Mouse (Mus musculus): ENCODE measurements around the gene Insl5.

Gene Insl5

DNA sequence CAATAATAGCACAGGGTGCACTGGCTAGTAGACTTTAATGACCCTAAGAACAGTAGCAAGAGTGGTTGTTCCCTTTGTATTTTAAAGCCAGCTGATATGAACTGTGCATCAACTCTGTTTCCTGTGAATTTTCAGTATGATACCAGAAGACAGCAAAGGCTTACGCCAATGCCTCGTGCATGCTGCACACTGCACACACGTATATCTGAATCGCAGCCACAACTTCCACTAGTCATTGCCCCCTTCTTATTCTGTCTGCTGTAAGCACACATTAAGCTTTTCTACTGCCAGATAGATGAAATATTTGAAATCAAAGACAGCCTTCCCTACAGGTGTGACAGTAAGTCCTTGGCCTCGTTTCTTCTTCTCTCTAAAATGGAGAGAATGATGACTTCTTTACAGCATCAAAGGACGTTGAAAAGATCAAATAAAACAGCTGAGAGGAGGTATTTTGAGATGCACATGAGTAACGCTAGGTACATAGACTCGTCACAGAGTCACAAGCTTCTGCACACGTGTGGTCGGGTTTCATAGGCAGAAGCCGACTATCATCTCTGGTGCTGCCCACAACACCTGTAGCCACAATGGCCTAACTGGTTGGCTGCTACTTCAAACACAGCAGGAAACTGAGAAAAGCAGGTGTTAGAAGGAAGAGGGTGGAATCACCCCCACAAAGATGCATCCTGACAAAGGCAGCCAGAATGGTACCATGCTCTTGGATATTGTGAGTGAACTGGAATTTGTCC lies 35.9 kb downstream of the Insl5 start:
- intact Hi-C loops (cut with DNase I), result no loop called here

DNA sequence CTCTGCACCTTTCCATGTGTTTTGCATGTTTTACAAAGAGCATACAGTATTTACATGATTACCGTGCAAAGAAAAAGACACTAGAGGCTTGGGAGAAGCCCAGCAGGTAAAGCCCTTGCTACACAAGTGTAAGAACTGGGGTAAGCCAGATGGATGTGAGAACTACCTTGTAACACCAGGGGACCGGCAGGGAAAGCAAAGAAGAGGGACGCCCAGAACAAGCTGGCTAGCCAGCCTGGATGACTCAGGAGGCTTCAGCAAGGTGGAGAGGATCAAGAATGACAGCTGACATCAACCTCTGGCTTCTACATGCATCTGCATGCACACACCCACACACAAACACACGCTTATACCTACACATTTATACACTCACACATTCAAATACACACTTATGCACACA lies 36.6 kb downstream of the Insl5 start:
- intact Hi-C loops (cut with DNase I), result no loop called here

DNA sequence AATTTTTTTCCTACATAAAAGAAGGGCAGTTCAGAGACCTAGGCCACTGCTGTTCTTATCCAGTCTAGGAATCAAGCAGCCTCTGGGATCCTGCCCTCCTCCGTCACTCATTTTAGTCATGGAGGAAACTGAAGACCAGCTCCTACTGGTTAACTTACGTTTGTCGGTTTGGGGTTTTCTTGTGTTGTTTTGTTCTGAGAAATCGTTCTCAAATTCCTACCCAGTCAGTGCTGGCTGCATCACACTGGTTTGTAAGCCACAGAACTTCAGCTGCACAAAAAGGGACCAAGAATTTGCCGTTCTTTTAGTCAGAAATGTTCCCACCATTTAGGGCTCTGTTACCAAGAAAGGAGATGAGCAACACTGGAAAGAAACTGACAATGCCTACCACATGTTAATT lies 37.3 kb downstream of the Insl5 start:
- intact Hi-C loops (cut with DNase I), result loop anchor here (5.0 kb wide), 2 partner anchors 158 to 358 kb away; no protein-coding TSS in a partner anchor

DNA sequence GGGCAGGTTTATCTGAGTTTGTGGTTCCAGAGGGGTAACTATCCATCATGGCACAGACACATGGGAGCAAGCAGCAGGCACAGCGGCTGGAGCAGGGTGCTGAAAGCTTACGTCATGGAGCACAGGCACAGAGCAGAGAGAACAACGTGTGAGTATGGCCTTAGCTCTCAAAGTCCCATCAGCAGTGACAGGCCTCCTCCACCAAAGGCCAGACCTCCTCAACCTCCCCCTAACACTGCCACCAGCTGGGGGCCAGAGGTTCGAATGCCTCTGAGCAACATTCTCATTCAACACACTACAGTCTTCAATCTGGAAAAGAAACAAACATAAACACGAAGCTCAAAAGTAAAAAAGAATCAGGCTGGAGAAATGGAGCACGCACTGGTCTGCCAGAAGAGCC lies 38.1 kb downstream of the Insl5 start:
- intact Hi-C loops (cut with DNase I), result loop anchor here (5.0 kb wide), 2 partner anchors 159 to 359 kb away; no protein-coding TSS in a partner anchor

DNA sequence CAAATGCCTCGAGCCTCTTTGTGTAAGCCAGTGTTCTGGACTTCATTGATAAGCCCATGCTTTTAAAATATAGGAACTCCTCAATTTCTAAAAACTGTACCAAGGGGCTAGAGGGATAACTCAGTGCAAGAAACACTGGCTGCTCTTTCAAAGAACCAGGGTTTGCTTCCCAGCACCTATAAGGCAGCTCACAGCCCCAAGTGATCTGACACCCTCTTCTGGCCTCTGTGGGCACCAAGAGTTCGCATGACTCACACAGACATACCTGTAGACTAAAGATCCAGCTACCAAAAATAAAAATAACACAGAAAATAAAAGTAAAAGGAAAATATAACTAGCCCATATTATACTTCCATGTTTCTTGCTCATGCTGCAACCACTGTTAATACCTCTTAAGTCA lies 38.9 kb downstream of the Insl5 start:
- intact Hi-C loops (cut with DNase I), result loop anchor here (5.0 kb wide), 2 partner anchors 160 to 360 kb away; no protein-coding TSS in a partner anchor

DNA sequence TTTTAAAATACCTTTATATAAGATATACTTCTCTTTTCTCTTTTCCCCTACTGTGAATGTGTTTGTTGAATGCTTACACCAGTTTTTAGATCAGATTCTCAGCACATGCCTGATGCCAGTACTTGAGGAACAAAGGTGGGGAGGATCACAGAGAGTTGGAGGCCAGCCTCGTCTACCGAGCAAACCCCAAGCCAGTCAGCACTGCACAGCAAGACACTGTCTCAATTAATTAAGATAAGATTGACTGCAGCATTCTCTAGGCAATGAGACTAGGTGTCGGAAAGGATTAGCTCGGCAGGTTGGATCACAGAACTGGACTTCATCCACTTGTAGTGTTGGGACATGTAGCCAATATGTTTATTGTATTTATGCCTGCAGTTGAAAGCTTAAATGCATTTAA lies 39.3 kb downstream of the Insl5 start:
- intact Hi-C loops (cut with DNase I), result loop anchor here (5.0 kb wide), 2 partner anchors 160 to 360 kb away; no protein-coding TSS in a partner anchor

DNA sequence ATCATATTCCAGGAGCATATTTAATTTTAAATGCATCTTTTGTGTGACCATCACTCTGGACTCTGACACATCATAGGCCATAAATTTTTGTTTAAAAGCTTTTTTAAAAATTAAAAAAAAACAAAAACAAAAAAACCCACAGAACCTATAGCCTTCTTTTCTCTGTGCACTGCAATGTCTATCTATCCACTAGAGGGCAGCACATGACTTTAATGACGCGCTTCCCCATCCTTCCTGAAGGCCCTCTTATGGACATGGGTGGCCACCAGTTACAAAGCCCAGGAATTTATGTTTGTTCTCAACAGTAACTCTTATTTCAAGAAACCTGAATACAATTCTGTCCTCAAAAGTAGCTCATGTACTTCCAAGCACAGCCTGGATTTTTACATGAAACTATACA lies 39.7 kb downstream of the Insl5 start:
- intact Hi-C loops (cut with DNase I), result loop anchor here (5.0 kb wide), 2 partner anchors 160 to 360 kb away; no protein-coding TSS in a partner anchor

DNA sequence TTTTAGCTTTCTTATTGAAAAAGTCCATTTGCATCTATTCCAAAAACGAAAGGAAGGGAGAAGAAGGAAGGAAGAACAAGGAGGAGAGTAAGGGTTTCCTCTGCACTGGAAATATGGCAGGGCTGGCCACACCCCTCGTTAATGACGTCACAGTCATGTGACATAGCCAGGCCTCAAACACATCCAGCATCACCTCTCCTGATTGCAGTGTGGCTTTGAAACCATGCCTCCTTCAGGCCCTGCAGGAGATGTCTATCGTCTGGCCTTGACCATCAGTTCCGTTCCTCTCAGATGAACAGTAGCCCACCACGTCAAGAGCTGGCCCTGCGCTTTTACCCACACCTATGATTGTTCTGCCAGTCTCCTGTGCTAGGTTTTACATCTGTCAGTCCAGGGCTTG lies 40.5 kb downstream of the Insl5 start:
- intact Hi-C loops (cut with DNase I), result loop anchor here (5.0 kb wide), 2 partner anchors 161 to 361 kb away; no protein-coding TSS in a partner anchor

DNA sequence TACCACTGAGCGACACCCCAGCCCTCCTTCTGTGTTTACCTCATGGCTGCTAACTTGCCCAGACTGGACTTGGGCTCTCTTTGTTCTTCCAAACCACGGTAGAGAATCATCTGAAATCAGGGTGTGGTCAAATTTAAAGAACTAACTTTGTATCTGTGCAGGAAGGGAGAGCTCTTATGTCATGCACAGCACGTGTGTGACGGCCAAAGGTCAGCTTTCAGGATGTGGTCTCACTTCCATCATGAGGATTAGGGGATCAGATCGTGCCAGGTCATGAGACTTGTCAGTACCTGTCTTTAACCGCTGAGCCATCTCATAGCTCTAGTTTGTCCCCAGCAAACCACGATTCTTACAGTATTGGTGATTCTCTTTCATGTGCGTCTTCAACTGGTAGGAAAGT lies 44.9 kb downstream of the Insl5 start:
- intact Hi-C loops (cut with DNase I), result no loop called here

DNA sequence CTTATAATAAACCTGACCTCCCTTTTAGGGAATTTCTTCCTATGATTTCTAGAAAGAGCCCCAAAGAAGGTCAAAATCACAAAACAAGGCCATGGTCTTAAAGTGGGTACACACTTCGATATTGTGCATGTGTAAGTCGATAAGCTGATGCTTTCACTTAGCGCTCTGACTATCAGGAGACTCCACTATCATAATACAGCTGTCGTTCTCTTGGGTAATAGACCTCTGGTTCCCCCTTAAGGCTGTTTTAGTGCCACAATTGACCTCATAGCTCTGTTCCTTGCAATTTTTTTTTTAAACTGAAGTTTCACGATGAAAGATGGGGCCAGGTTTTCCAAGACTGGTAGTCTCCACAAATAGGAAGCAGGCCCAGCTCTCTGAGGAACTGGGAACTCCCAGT lies 47.3 kb downstream of the Insl5 start:
- intact Hi-C loops (cut with DNase I), result no loop called here

DNA sequence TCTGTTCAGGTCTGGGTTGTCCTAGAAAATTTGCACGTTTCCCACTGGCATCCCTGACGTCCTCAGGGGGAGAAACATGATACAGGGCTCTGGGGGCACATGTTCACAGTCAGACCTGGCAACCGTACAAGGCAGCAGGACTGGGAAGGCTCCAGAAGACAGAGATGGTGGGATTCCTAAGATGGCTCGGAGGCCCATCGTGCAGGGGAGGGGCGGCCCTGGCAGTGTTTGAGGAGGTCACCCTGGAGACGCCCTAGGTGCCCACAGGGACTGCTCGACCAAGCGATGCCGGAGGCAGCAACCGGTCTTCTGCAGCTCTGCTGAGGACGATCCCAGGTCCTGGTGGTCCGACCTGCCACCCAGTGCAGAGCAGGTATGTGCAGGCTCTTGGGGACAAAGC lies 48.2 kb downstream of the Insl5 start, which contains the start of gene Tctex1d1:
Gene Tctex1d1, plus strand, starts transcription at position 167 of the 400 bp plus-strand sequence.
- intact Hi-C loops (cut with DNase I), result no loop called here

DNA sequence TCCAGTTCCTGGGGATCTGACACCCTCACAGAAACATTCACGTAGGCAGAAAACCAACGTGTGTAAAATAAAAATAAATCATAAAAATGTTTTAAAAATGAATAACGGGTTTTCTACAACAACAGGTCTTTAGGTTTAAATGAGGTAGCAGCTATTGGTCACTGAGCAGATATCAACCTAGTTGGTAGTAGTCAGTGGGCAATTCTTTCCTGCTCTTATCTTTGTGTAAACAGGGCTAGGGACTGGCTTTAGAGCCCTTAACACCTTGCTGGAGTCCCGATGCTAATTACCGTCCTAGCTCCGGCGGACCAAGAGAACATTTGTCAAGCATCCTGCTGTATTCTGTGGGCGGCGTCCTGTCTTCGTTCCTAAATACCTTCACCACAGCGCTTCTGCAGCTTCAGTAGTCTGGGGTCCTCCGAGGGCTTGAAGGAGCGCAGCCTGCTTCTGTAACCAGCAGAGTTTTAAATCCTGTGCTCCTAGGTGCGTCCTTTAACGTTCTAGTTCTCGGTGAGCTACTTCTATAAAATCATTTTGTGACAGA lies 48.8 kb downstream of the Insl5 start:
- intact Hi-C loops (cut with DNase I), result no loop called here

DNA sequence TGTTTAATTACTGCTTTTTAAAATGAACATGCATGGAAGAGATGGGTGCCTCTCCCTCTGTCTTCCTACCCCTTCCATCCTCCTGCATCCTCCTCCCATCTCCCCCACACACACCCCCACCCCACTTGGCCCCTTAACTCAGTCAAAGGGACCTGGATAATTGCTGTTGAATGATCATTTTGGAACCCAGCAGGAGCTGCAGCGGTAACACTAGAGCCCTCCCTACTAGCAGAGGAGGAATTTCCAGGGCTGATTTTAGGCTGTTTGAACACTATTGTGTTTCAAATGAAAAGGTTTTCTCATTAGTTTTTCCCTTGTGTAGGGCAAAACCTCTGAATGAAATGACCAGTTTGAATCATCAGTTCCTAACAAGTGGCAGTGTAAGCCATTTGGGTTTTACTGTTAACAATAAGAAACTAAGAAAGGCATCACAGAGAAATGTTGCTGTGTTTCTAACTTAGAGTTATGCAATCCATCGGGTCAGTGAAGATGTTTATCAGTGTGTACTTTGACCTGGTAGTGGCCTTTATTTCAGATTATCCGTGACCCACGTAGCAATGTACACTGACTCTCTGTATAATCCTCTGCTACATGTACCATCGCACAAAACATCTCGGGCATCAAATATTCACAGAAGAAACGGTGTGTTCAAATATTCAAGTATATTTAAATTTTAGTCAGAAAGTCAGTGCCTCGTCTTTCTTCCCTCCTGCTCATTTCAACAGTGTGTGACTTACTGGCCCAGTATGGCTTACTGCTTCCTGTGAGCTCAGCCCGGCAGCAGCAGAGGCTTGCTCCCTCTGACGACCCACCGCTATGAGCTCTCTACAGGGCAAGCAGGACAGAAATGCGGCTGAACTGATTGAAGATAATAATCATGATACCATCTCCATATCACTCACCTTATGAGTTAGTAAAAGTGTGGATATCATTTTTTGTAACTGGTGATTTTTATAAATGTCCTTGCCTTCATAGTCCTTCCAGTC lies 50.1 kb downstream of the Insl5 start:
- intact Hi-C loops (cut with DNase I), result no loop called here

DNA sequence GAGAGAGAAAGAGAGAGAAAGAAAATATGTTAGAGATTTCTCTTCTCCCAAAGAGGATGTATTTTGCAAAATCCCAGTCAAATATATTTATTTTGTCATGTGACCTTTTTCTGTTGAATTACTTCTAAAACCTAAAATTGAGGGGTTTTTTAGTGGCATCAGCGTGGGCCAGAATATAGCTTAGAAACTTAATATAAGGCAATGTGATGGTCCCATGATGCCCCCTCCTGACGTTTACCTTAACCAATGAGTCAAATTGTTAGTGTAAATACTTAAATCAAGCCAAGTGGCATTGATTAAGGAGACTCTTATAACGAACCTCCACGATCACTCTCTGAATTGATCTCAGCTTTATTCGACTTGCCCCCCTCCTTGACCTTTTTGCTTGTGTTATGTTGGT lies 52.5 kb downstream of the Insl5 start:
- intact Hi-C loops (cut with DNase I), result no loop called here

DNA sequence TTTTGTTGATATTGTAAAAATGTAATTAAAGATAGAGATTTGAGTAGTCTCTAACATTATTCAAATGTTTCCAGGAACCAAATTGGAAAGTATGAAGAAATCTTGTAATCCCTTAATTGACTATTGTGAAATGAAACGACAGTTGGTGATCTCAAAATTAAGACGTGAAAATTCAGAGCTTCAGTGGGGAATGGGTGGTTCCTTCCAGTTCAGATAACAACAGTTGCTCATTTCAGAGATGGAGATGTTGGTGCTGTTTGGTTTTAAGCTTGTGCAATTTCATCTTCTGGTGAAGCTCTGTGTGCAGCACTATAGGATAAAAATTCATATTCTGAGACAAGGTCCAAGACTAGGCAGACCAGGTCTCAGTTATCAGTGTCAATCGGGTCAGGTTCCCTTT lies 54.6 kb downstream of the Insl5 start:
- intact Hi-C loops (cut with DNase I), result no loop called here

DNA sequence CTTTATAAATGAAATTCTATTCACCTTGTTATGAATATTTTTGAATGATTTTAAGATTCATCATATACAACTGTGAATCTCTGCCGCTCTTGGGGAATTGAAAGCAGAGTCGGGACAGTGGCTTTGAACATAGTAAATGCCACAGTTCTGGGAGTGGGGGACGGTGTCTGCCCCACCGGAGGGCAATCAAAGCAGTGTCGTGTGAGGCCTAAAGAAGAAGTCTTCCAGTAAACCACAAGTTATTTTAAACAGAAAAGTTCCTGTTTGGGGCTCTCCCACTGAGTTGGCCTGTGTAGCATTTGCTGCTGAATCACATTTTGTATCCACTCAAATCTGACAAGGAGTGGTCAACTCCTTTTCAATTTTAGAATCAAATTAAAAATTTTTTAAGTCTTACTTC lies 55.5 kb downstream of the Insl5 start:
- intact Hi-C loops (cut with DNase I), result no loop called here

DNA sequence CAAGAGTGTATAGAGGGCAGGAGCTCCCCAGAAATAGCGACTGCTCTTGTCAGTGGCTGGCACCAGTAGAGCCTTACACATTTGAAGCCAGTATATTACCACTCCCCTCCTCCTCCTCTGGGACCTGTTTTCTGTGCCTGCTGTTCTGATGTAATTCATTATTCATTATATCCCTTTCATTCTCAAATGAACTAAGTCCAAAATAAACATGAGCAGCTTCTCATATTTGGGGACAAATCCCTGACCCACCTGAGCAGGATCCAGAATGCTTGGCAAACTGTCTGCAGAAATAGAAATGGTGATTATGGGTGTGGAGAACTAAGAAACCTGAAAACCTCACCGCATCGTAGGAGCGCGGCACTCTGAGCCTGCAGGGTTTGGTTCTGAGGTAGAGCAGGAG lies 57.0 kb downstream of the Insl5 start:
- intact Hi-C loops (cut with DNase I), result loop anchor here (10.0 kb wide), 1 partner anchor 255 kb away; no protein-coding TSS in a partner anchor

Measured in adrenal gland (tissue).